Mouse (Mus musculus): ENCODE data around the gene Gm4756. TPM values are rescaled to one million over a fixed set of nuclear protein-coding genes. Genes with fewer than 3 reads are reported as not detected.

Gm4756 gene
- polyA plus RNA-seq, 1 experiment from 2014 or later = not detected

- Histone ChIP-seq H3K36me3 (ENCODE audit: control insufficient read depth, insufficient read depth, low read length) (peaks cover 2% of the 10 kb centered on the region; the same call in 1 of the 2 replicates), H3K27me3 (ENCODE audit: control insufficient read depth, insufficient read depth, low read length) (no peaks in the 10 kb centered on the region), H3K4me1 (ENCODE audit: control insufficient read depth, insufficient read depth, low read length) (no peaks in the 10 kb centered on the region), H3K4me2 (no peak overlapping the region), H3K9ac (ENCODE audit: low read depth, low read length) (no peak overlapping the region), H3K27ac (ENCODE audit: low read depth, low read length) (no peak overlapping the region), H3K9me3 (replicated peaks; ENCODE audit: control insufficient read depth, low read length) (no peaks in the 10 kb centered on the region; the same call in 1 of the 2 replicates), H3K4me3 (ENCODE audit: low read depth, low read length) (no peak overlapping the region)
- 84% methylated on average over 3 of the region's 3 CpGs for WGBS (ENCODE audit: insufficient replicate concordance)
- no peak for ATAC-seq (replicated peaks; ENCODE audit: insufficient number of reproducible peaks, low FRiP score, low TSS enrichment)
These were observed 67.4 kb downstream of the Gm4756 start for GRCm38 (mm10) chr12:72582021-72582420.

- Histone ChIP-seq H3K9ac (ENCODE audit: low read depth, low read length) (no peak overlapping the region), H3K4me3 (ENCODE audit: low read depth, low read length) (no peak overlapping the region), H3K4me2 (no peak overlapping the region), H3K4me1 (ENCODE audit: control insufficient read depth, insufficient read depth, low read length) (no peaks in the 10 kb centered on the region), H3K27me3 (ENCODE audit: control insufficient read depth, insufficient read depth, low read length) (no peaks in the 10 kb centered on the region), H3K9me3 (replicated peaks; ENCODE audit: control insufficient read depth, low read length) (no peaks in the 10 kb centered on the region), H3K27ac (ENCODE audit: low read depth, low read length) (no peak overlapping the region), H3K36me3 (ENCODE audit: control insufficient read depth, insufficient read depth, low read length) (no peaks in the 10 kb centered on the region)
- ATAC-seq (replicated peaks; ENCODE audit: insufficient number of reproducible peaks, low FRiP score, low TSS enrichment) = no peak
- 68% methylated on average over 4 of the region's 4 CpGs for WGBS (ENCODE audit: insufficient replicate concordance)
These were observed 85.1 kb downstream of the Gm4756 start for GRCm38 (mm10) chr12:72564281-72564795.

- no peak overlapping the region for H3K4me2 ChIP-seq
- no peaks in the 10 kb centered on the region for H3K4me1 ChIP-seq (ENCODE audit: control insufficient read depth, insufficient read depth, low read length)
- H3K9ac ChIP-seq (ENCODE audit: low read depth, low read length) = no peak overlapping the region
- no peaks in the 10 kb centered on the region for H3K9me3 ChIP-seq (replicated peaks; ENCODE audit: control insufficient read depth, low read length)
- H3K36me3 ChIP-seq (ENCODE audit: control insufficient read depth, insufficient read depth, low read length) = no peaks in the 10 kb centered on the region
- H3K4me3 ChIP-seq (ENCODE audit: low read depth, low read length) = no peak overlapping the region
- no peak for ATAC-seq (replicated peaks; ENCODE audit: insufficient number of reproducible peaks, low FRiP score, low TSS enrichment)
- no peak overlapping the region for H3K27ac ChIP-seq (ENCODE audit: low read depth, low read length)
- no peaks in the 10 kb centered on the region for H3K27me3 ChIP-seq (ENCODE audit: control insufficient read depth, insufficient read depth, low read length)
- 76% methylated on average over 4 of the region's 4 CpGs for WGBS (ENCODE audit: insufficient replicate concordance)
These were observed 95.1 kb downstream of the Gm4756 start for GRCm38 (mm10) chr12:72554347-72554746.

DNA sequence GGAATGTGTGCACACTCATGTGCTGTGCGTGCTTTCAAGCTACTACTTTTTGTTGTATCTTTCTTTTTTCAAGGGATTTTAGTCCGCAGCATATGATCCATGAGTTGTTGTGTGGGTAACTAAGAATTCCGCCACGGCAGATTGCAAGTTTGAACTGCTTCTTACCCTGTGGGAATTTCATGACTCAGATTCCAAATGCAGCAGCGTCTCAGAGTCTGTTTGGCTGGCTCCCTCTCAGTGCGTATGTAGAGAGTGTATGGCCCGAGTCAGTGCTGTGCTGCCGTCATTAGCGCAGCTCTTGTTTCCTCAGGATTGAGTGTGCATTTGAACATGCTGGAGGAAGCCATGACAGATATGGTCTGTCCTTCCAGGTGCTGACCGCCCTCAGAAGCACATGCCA, 110.9 kb downstream of the Gm4756 start:
- H3K36me3 ChIP-seq (ENCODE audit: control insufficient read depth, insufficient read depth, low read length) = no peaks in the 10 kb centered on the region
- H3K9me3 ChIP-seq (replicated peaks; ENCODE audit: control insufficient read depth, low read length) = no peaks in the 10 kb centered on the region
- H3K27me3 ChIP-seq (ENCODE audit: control insufficient read depth, insufficient read depth, low read length) = no peaks in the 10 kb centered on the region
- peaks cover 2% of the 10 kb centered on the region; the same call in 1 of the 2 replicates for H3K4me1 ChIP-seq (ENCODE audit: control insufficient read depth, insufficient read depth, low read length)
- no peak overlapping the region for H3K4me3 ChIP-seq (ENCODE audit: low read depth, low read length)
- no peak overlapping the region for H3K27ac ChIP-seq (ENCODE audit: low read depth, low read length)
- ATAC-seq (replicated peaks; ENCODE audit: insufficient number of reproducible peaks, low FRiP score, low TSS enrichment) = no peak
- WGBS (ENCODE audit: insufficient replicate concordance) = 85% methylated on average over 10 of the region's 10 CpGs
- no peak overlapping the region for H3K9ac ChIP-seq (ENCODE audit: low read depth, low read length)
- no peak overlapping the region for H3K4me2 ChIP-seq

GRCm38 (mm10) chr12:72536021-72536597, 113.4 kb downstream of the Gm4756 start, which contains the start of gene Pcnx4:
Pcnx4 (plus strand) TSS chr12:72536383.
- WGBS (ENCODE audit: insufficient replicate concordance) = under 1% methylated on average over 44 of the region's 45 CpGs
- H3K4me3 ChIP-seq (ENCODE audit: low read depth, low read length) = peak within 1 kb of the TSS; percentile 75
- H3K36me3 ChIP-seq (ENCODE audit: control insufficient read depth, insufficient read depth, low read length) = no peaks in the 10 kb centered on the region
- no peaks in the 10 kb centered on the region for H3K27me3 ChIP-seq (ENCODE audit: control insufficient read depth, insufficient read depth, low read length)
- H3K4me2 ChIP-seq = peak within 1 kb of the TSS; percentile 78
- peaks cover 2% of the 10 kb centered on the region; the same call in 1 of the 2 replicates for H3K4me1 ChIP-seq (ENCODE audit: control insufficient read depth, insufficient read depth, low read length)
- peak within 1 kb of the TSS; percentile 35; the same call in 1 of the 2 replicates for H3K27ac ChIP-seq (ENCODE audit: low read depth, low read length)
- ATAC-seq (replicated peaks; ENCODE audit: insufficient number of reproducible peaks, low FRiP score, low TSS enrichment) = peak; percentile 100
- peak within 1 kb of the TSS; percentile 78 for H3K9ac ChIP-seq (ENCODE audit: low read depth, low read length)
- H3K9me3 ChIP-seq (replicated peaks; ENCODE audit: control insufficient read depth, low read length) = no peaks in the 10 kb centered on the region

GRCm38 (mm10) chr12:72535599-72535998, 113.9 kb downstream of the Gm4756 start:
- H3K4me3 ChIP-seq (ENCODE audit: low read depth, low read length) = peak overlapping the region; percentile 75
- peaks cover 2% of the 10 kb centered on the region; the same call in 1 of the 2 replicates for H3K4me1 ChIP-seq (ENCODE audit: control insufficient read depth, insufficient read depth, low read length)
- H3K36me3 ChIP-seq (ENCODE audit: control insufficient read depth, insufficient read depth, low read length) = no peaks in the 10 kb centered on the region
- ATAC-seq (replicated peaks; ENCODE audit: insufficient number of reproducible peaks, low FRiP score, low TSS enrichment) = no peak
- WGBS (ENCODE audit: insufficient replicate concordance) = 56% methylated on average over 3 of the region's 3 CpGs
- H3K4me2 ChIP-seq = peak overlapping the region; percentile 78
- H3K9me3 ChIP-seq (replicated peaks; ENCODE audit: control insufficient read depth, low read length) = no peaks in the 10 kb centered on the region
- H3K27me3 ChIP-seq (ENCODE audit: control insufficient read depth, insufficient read depth, low read length) = no peaks in the 10 kb centered on the region
- peak overlapping the region; percentile 35; the same call in 1 of the 2 replicates for H3K27ac ChIP-seq (ENCODE audit: low read depth, low read length)
- H3K9ac ChIP-seq (ENCODE audit: low read depth, low read length) = peak overlapping the region; percentile 46; the same call in 1 of the 2 replicates

DNA sequence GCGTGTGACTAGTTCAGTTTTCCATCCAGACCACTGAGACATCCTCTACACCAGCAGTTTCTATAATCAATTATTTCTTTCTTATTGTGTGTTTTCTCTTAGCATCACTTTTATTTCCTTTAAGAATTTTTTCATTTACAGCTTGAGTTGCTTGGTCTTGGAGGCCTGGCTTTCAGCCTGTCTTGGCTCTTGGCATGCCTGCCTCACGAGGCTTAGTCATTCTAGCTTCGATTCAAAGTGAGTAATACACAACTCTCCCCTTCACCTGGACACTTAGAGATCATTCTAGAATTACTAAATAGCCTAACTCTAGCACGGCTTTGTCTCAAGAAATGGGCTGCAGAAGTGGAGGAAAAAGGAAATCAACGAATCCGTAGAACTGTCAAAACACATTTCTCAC, 115.5 kb downstream of the Gm4756 start:
- no peak overlapping the region for H3K27ac ChIP-seq (ENCODE audit: low read depth, low read length)
- H3K4me1 ChIP-seq (ENCODE audit: control insufficient read depth, insufficient read depth, low read length) = peaks cover 2% of the 10 kb centered on the region; the same call in 1 of the 2 replicates
- no peak overlapping the region for H3K9ac ChIP-seq (ENCODE audit: low read depth, low read length)
- no peaks in the 10 kb centered on the region for H3K9me3 ChIP-seq (replicated peaks; ENCODE audit: control insufficient read depth, low read length)
- H3K27me3 ChIP-seq (ENCODE audit: control insufficient read depth, insufficient read depth, low read length) = no peaks in the 10 kb centered on the region
- ATAC-seq (replicated peaks; ENCODE audit: insufficient number of reproducible peaks, low FRiP score, low TSS enrichment) = no peak
- H3K4me2 ChIP-seq = no peak overlapping the region
- H3K36me3 ChIP-seq (ENCODE audit: control insufficient read depth, insufficient read depth, low read length) = no peaks in the 10 kb centered on the region
- WGBS (ENCODE audit: insufficient replicate concordance) = 79% methylated on average over 6 of the region's 6 CpGs
- no peak overlapping the region for H3K4me3 ChIP-seq (ENCODE audit: low read depth, low read length)

GRCm38 (mm10) chr12:72532303-72532702, 117.2 kb downstream of the Gm4756 start:
- WGBS (ENCODE audit: insufficient replicate concordance) = 65% methylated on average over 7 of the region's 7 CpGs
- H3K36me3 ChIP-seq (ENCODE audit: control insufficient read depth, insufficient read depth, low read length) = no peaks in the 10 kb centered on the region

More at GRCm38 (mm10) chr12:72532303-72532702, 117.2 kb downstream of the Gm4756 start:
- no peak overlapping the region for H3K4me3 ChIP-seq (ENCODE audit: low read depth, low read length)
- H3K4me1 ChIP-seq (ENCODE audit: control insufficient read depth, insufficient read depth, low read length) = peaks cover 2% of the 10 kb centered on the region; the same call in 1 of the 2 replicates
- H3K27ac ChIP-seq (ENCODE audit: low read depth, low read length) = no peak overlapping the region
- H3K4me2 ChIP-seq = no peak overlapping the region
- H3K27me3 ChIP-seq (ENCODE audit: control insufficient read depth, insufficient read depth, low read length) = no peaks in the 10 kb centered on the region
- ATAC-seq (replicated peaks; ENCODE audit: insufficient number of reproducible peaks, low FRiP score, low TSS enrichment) = no peak
- no peak overlapping the region for H3K9ac ChIP-seq (ENCODE audit: low read depth, low read length)
- H3K9me3 ChIP-seq (replicated peaks; ENCODE audit: control insufficient read depth, low read length) = no peaks in the 10 kb centered on the region
